Mouse (Mus musculus) heart, embryonic 12.5 days (tissue): ENCODE measurements around the gene Olfr15. TPM values are rescaled to one million over a fixed set of nuclear protein-coding genes. Genes with fewer than 3 reads are reported as not detected.
"Not testable (repeated sequence)": the region's sequence is repeated elsewhere in the genome, so short reads cannot be mapped to it uniquely, and the experiment has no call there.

Source experiments
- ATAC-seq: fragments of 200-750 bp; cut with Nextera tagmentation; 2 replicates; pipeline ENCODE4 v1.8.0; 2017; ENCODE audit warnings: moderate TSS enrichment, moderate library complexity; ENCODE audit not compliant: insufficient number of reproducible peaks, low FRiP score
- H3K27ac ChIP-seq: fragments of 300-500 bp; sonication (generic); 2 replicates; pipeline ENCODE4 v1.5.1; 2016; ENCODE audit warnings: mild to moderate bottlenecking, moderate library complexity; ENCODE audit not compliant: poor library complexity, severe bottlenecking
- H3K27me3 ChIP-seq: fragments of 300-500 bp; sonication (generic); replicated peaks from 2 replicates; pipeline ENCODE4 v1.6.1; 2016; ENCODE audit warnings: mild to moderate bottlenecking, moderate library complexity
- H3K36me3 ChIP-seq: fragments of 300-500 bp; sonication (generic); 2 replicates; pipeline ENCODE4 v1.6.1; 2016; ENCODE audit warnings: mild to moderate bottlenecking, moderate library complexity
- H3K4me1 ChIP-seq: fragments of 300-500 bp; sonication (generic); replicated peaks from 2 replicates; pipeline ENCODE4 v1.6.1; 2016; ENCODE audit warnings: mild to moderate bottlenecking
- H3K4me2 ChIP-seq: fragments of 300-500 bp; sonication (generic); 2 replicates; pipeline ENCODE4 v1.6.1; 2016; ENCODE audit warnings: mild to moderate bottlenecking, moderate library complexity
- H3K4me3 ChIP-seq: fragments of 300-500 bp; sonication (generic); 2 replicates; pipeline ENCODE4 v1.5.1; 2016; ENCODE audit warnings: mild to moderate bottlenecking
- H3K9ac ChIP-seq: fragments of 300-500 bp; sonication (generic); 2 replicates; pipeline ENCODE4 v1.6.1; 2016; ENCODE audit warnings: mild to moderate bottlenecking, moderate library complexity
- H3K9me3 ChIP-seq: fragments of 300-500 bp; sonication (generic); replicated peaks from 2 replicates; pipeline ENCODE4 v1.6.1; 2016; ENCODE audit warnings: mild to moderate bottlenecking, moderate library complexity
- WGBS: fragments of 180-500 bp; shearing (Covaris S2); methylation state at CpG from one replicate; pipeline ENCODE4 v1.1.7; 2016; 5-methylcytosine and 5-hydroxymethylcytosine counted together
- polyA plus RNA-seq: library from polyadenylated mRNA; unstranded; fragments of >200 nt; fragmentation: Nextera tagmentation; extraction: Ambion mirVana; gene quantifications from 2 replicates; pipeline ENCODE4 v1.2.1, GENCODE M21; 2016

Olfr15 gene
- polyA plus RNA-seq, 1 experiment from 2014 or later, result not detected

GRCm38 (mm10) chr16:3843796-3844195 is 13.1 kb downstream of the Olfr15 start:
- Histone ChIP-seq H3K4me1 (peaks cover 7% of the 10 kb centered on the region), H3K36me3 (no peaks in the 10 kb centered on the region), H3K27ac (no peak overlapping the region), H3K9me3 (no peaks in the 10 kb centered on the region), H3K4me3 (no peak overlapping the region), H3K4me2 (no peak overlapping the region), H3K9ac (no peak overlapping the region), H3K27me3 (peaks cover 6% of the 10 kb centered on the region)
- no peak for ATAC-seq
- WGBS, result 68% methylated on average over 1 of the region's 1 CpGs

- peak within 1 kb of the TSS; percentile 73 for H3K4me2 ChIP-seq
- H3K4me3 ChIP-seq, result peak within 1 kb of the TSS; percentile 68
- WGBS, result 3% methylated on average over 38 of the region's 38 CpGs
- peaks cover 7% of the 10 kb centered on the region for H3K4me1 ChIP-seq
- H3K9me3 ChIP-seq, result no peaks in the 10 kb centered on the region
- H3K27me3 ChIP-seq, result no peaks in the 10 kb centered on the region
- no peak within 1 kb of the TSS for H3K27ac ChIP-seq
- ATAC-seq, result peak; percentile 99
- peak within 1 kb of the TSS; percentile 76 for H3K9ac ChIP-seq
- H3K36me3 ChIP-seq, result no peaks in the 10 kb centered on the region
Observed at GRCm38 (mm10) chr16:3846711-3847518, 16.2 kb downstream of the Olfr15 start, which contains the start of gene Zfp174. Zfp174 (plus strand) TSS chr16:3847268.

GRCm38 (mm10) chr16:3847871-3848270 is 17.2 kb downstream of the Olfr15 start:
- H3K9ac ChIP-seq, result peak overlapping the region; percentile 76; the same call in 1 of the 2 replicates

GRCm38 (mm10) chr16:3848416-3848815 is 17.7 kb downstream of the Olfr15 start:
- no peaks in the 10 kb centered on the region for H3K36me3 ChIP-seq
- H3K27me3 ChIP-seq, result no peaks in the 10 kb centered on the region
- no peak overlapping the region for H3K4me2 ChIP-seq
- no peak overlapping the region for H3K4me3 ChIP-seq
- H3K9me3 ChIP-seq, result no peaks in the 10 kb centered on the region
- ATAC-seq, result no peak
- H3K9ac ChIP-seq, result no peak overlapping the region
- 67% methylated on average over 3 of the region's 3 CpGs for WGBS
- H3K4me1 ChIP-seq, result peaks cover 14% of the 10 kb centered on the region
- H3K27ac ChIP-seq, result no peak overlapping the region

More at GRCm38 (mm10) chr16:3847871-3848270, 17.2 kb downstream of the Olfr15 start:
- no peaks in the 10 kb centered on the region for H3K36me3 ChIP-seq
- peak overlapping the region; percentile 73 for H3K4me2 ChIP-seq
- H3K4me1 ChIP-seq, result peaks cover 12% of the 10 kb centered on the region
- no peak for ATAC-seq
- 54% methylated on average over 4 of the region's 4 CpGs for WGBS
- H3K27ac ChIP-seq, result no peak overlapping the region
- H3K27me3 ChIP-seq, result no peaks in the 10 kb centered on the region
- no peaks in the 10 kb centered on the region for H3K9me3 ChIP-seq
- peak overlapping the region; percentile 68 for H3K4me3 ChIP-seq

- WGBS, result 90% methylated on average over 13 of the region's 13 CpGs
- ATAC-seq, H3K27ac ChIP-seq: not testable (repeated sequence)
Observed at GRCm38 (mm10) chr16:3851301-3851700, 20.6 kb downstream of the Olfr15 start.

GRCm38 (mm10) chr16:3852586-3852985 is 21.9 kb downstream of the Olfr15 start:
- 33% methylated on average over 12 of the region's 12 CpGs for WGBS

More at GRCm38 (mm10) chr16:3851301-3851700, 20.6 kb downstream of the Olfr15 start:
- not testable (repeated sequence) for H3K36me3 ChIP-seq, H3K4me3 ChIP-seq, H3K9me3 ChIP-seq, H3K4me2 ChIP-seq, H3K9ac ChIP-seq, H3K27me3 ChIP-seq
- H3K4me1 ChIP-seq, result peaks cover 14% of the 10 kb centered on the region

GRCm38 (mm10) chr16:3854437-3855182 is 23.9 kb downstream of the Olfr15 start:
- Histone ChIP-seq H3K27me3 (no peaks in the 10 kb centered on the region), H3K4me3 (no peak overlapping the region), H3K4me2 (no peak overlapping the region), H3K27ac (no peak overlapping the region), H3K36me3 (no peaks in the 10 kb centered on the region), H3K9ac (no peak overlapping the region), H3K4me1 (peaks cover 6% of the 10 kb centered on the region; the same call in 1 of the 2 replicates), H3K9me3 (no peaks in the 10 kb centered on the region)
- ATAC-seq, result no peak
- 60% methylated on average over 11 of the region's 11 CpGs for WGBS

More at GRCm38 (mm10) chr16:3852586-3852985, 21.9 kb downstream of the Olfr15 start:
- no peaks in the 10 kb centered on the region for H3K9me3 ChIP-seq
- peaks cover 12% of the 10 kb centered on the region for H3K4me1 ChIP-seq
- H3K36me3 ChIP-seq, result no peaks in the 10 kb centered on the region
- no peak overlapping the region for H3K27ac ChIP-seq
- no peaks in the 10 kb centered on the region for H3K27me3 ChIP-seq
- H3K4me3 ChIP-seq, result no peak overlapping the region
- H3K4me2 ChIP-seq, result peak overlapping the region; percentile 36
- no peak overlapping the region for H3K9ac ChIP-seq
- ATAC-seq, result no peak

GRCm38 (mm10) chr16:3855776-3856175 is 25.1 kb downstream of the Olfr15 start:
- WGBS, result 58% methylated on average over 1 of the region's 1 CpGs
- Histone ChIP-seq H3K27me3 (no peaks in the 10 kb centered on the region), H3K36me3 (peaks cover 5% of the 10 kb centered on the region; the same call in 1 of the 2 replicates), H3K9ac (no peak overlapping the region), H3K4me2 (no peak overlapping the region), H3K27ac (no peak overlapping the region), H3K9me3 (no peaks in the 10 kb centered on the region), H3K4me1 (peaks cover 6% of the 10 kb centered on the region; the same call in 1 of the 2 replicates), H3K4me3 (no peak overlapping the region)
- ATAC-seq, result no peak

- Histone ChIP-seq H3K4me1 (no peaks in the 10 kb centered on the region), H3K27ac (no peak overlapping the region), H3K27me3 (no peaks in the 10 kb centered on the region), H3K4me2 (no peak overlapping the region), H3K9me3 (no peaks in the 10 kb centered on the region), H3K9ac (no peak overlapping the region), H3K36me3 (peaks cover 24% of the 10 kb centered on the region), H3K4me3 (no peak overlapping the region)
- 86% methylated on average over 4 of the region's 4 CpGs for WGBS
- no peak for ATAC-seq
Observed at GRCm38 (mm10) chr16:3859254-3859653, 28.6 kb downstream of the Olfr15 start.

- Histone ChIP-seq H3K9me3 (no peaks in the 10 kb centered on the region), H3K9ac (peak overlapping the region; percentile 78), H3K4me3 (peak overlapping the region; percentile 66), H3K4me1 (peaks cover 16% of the 10 kb centered on the region), H3K27ac (peak overlapping the region; percentile 41; the same call in 1 of the 2 replicates), H3K4me2 (peak overlapping the region; percentile 92), H3K36me3 (peaks cover 23% of the 10 kb centered on the region), H3K27me3 (no peaks in the 10 kb centered on the region)
- 2% methylated on average over 16 of the region's 16 CpGs for WGBS
- 0 out of 2 replicates have a peak, but pooled peaks have one; percentile 13 for ATAC-seq
Observed at GRCm38 (mm10) chr16:3871815-3872214, 41.1 kb downstream of the Olfr15 start.
